In the genomic region with DNA sequence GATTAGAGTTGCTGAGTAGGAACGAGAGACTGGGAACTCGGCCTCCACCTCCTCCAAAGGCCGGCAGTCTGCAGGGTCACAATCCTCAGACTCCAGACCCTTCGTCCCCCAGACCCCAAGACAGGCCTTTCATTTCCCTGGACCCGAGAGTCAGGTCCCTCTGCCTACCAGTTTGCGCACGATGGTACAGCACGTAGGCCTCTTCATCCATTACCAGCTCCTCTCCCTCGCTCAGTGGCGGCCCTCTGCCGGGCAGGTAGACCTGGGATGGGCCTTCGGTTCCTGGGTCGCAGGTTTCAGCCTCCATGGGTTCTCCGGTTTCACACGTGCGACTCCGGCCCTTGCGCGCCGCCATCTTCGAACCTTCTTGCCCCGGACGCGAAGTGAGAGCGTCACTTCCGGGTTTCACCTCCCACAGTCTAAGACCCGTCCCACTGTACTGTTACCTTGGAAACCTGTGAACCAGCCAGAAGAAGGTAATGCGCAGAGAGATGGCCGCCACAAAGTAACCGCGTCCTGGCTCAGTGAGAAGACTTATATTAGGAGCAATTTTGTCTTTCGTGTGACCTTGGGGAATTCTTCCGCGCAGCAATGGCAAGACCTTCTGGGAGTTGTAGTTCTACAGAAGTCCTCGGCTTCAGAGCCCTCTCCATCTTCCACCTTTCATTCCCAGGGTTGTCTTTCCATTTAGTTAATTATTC, we compare ENCODE assay signal across 8 mouse cellular contexts. TPM values are rescaled to one million over a fixed set of nuclear protein-coding genes. Genes with fewer than 3 reads are reported as not detected.
DNase-seq lines count a peak whose midpoint lies in the region; ATAC-seq and TF ChIP-seq lines count a peak whose summit lies in the region.

Gene Grwd1, minus strand, starts transcription at position 518 of the 701 bp plus-strand sequence.

- TF ChIP-seq EP300 in liver, embryonic 14.5 days (IDR thresholded peaks at IDR 0.05; ENCODE audit: low read depth) = no peak
- no peak for TF ChIP-seq EP300 in stomach, postnatal 0 days (optimal IDR thresholded peaks at IDR 0.05)

- H3K27me3 ChIP-seq in forebrain, embryonic 10.5 days (ENCODE audit: poor library complexity, severe bottlenecking) = peaks cover 47% of the 10 kb centered on the region
- peaks cover 44% of the 10 kb centered on the region for H3K27me3 ChIP-seq in heart, embryonic 15.5 days
- peaks cover 45% of the 10 kb centered on the region for H3K27me3 ChIP-seq in liver, embryonic 14.5 days (ENCODE audit: control insufficient read depth, insufficient read depth, low read length)
- H3K27me3 ChIP-seq in neural tube, embryonic 11.5 days (ENCODE audit: control insufficient read depth, insufficient read depth, low read length) = peaks cover 42% of the 10 kb centered on the region
- H3K27me3 ChIP-seq in stomach, postnatal 0 days (ENCODE audit: control insufficient read depth, insufficient read depth, low read length) = peaks cover 9% of the 10 kb centered on the region

- H3K36me3 ChIP-seq in forebrain, embryonic 10.5 days (replicated peaks) = peaks cover 44% of the 10 kb centered on the region
- H3K36me3 ChIP-seq in heart, embryonic 15.5 days = peaks cover 38% of the 10 kb centered on the region
- peaks cover 27% of the 10 kb centered on the region for H3K36me3 ChIP-seq in liver, embryonic 14.5 days (replicated peaks; ENCODE audit: control insufficient read depth, insufficient read depth, low read depth)
- peaks cover 20% of the 10 kb centered on the region for H3K36me3 ChIP-seq in neural tube, embryonic 11.5 days (ENCODE audit: control insufficient read depth, insufficient read depth, low read length)
- peaks cover 19% of the 10 kb centered on the region for H3K36me3 ChIP-seq in stomach, postnatal 0 days (ENCODE audit: control insufficient read depth, insufficient read depth, low read length)

- peaks cover 46% of the 10 kb centered on the region for H3K4me1 ChIP-seq in forebrain, embryonic 10.5 days
- H3K4me1 ChIP-seq in heart, embryonic 15.5 days (replicated peaks) = peaks cover 27% of the 10 kb centered on the region
- peaks cover 0 to 7% of the 10 kb centered on the region in 2 experiments; a peak in 3 of 4 replicates for H3K4me1 ChIP-seq in liver, embryonic 14.5 days (replicated peaks; ENCODE audit: control insufficient read depth in 2 of 2, insufficient read depth in 2 of 2, low read length in 1 of 2)
- peaks cover 6% of the 10 kb centered on the region for H3K4me1 ChIP-seq in neural tube, embryonic 11.5 days (ENCODE audit: control insufficient read depth, insufficient read depth, low read length)
- peaks cover 5% of the 10 kb centered on the region for H3K4me1 ChIP-seq in stomach, postnatal 0 days (replicated peaks; ENCODE audit: control insufficient read depth, insufficient read depth)

- peak within 1 kb of the TSS; percentile 80 for H3K4me2 ChIP-seq in heart, embryonic 15.5 days
- H3K4me2 ChIP-seq in liver, embryonic 14.5 days (ENCODE audit: low read depth) = peak within 1 kb of the TSS; percentile 76
- peak within 1 kb of the TSS; percentile 67 for H3K4me2 ChIP-seq in neural tube, embryonic 11.5 days (ENCODE audit: low read depth)
- peak within 1 kb of the TSS; percentile 83 for H3K4me2 ChIP-seq in stomach, postnatal 0 days (replicated peaks; ENCODE audit: low read depth)

- peak; percentile 75 to 83 for DNase-seq in CD8-positive naive resting alpha-beta T cell, adult 2 months (ENCODE audit: low read depth in 2 of 2, low spot score in 2 of 2)
- DNase-seq in c-Kit-negative CD71-positive TER-119-positive erythroid progenitor cells, embryonic 14.5 days (ENCODE audit: low read depth, low spot score) = peak; percentile 47
- peak; percentile 90 for DNase-seq in forebrain, embryonic 10.5 days (ENCODE audit: extremely low spot score, low spot score)
- peak; percentile 88 to 94 for DNase-seq in kidney, postnatal 25 days
- peak; percentile 71 to 77 (median 75) for DNase-seq in liver, embryonic 14.5 days (ENCODE audit: low read depth in 3 of 3, low spot score in 3 of 3)
- DNase-seq in neural tube, embryonic 11.5 days (ENCODE audit: low spot score) = peak; percentile 91
- peak; percentile 89 for DNase-seq in stomach, postnatal 0 days (ENCODE audit: low spot score)

- peak; percentile 71 for ATAC-seq in heart, embryonic 15.5 days (replicated peaks; ENCODE audit: insufficient number of reproducible peaks, insufficient read depth, low FRiP score, low read depth)
- ATAC-seq in liver, embryonic 14.5 days (ENCODE audit: insufficient read depth) = peak; percentile 81
- peak; percentile 88 for ATAC-seq in neural tube, embryonic 11.5 days (ENCODE audit: insufficient read depth, low FRiP score, low TSS enrichment)
- ATAC-seq in stomach, postnatal 0 days (ENCODE audit: low FRiP score, low TSS enrichment) = peak; percentile 89

- H3K4me3 ChIP-seq in forebrain, embryonic 10.5 days = peak within 1 kb of the TSS; percentile 98
- peak within 1 kb of the TSS; percentile 81 for H3K4me3 ChIP-seq in heart, embryonic 15.5 days
- peak within 1 kb of the TSS; percentile 72 to 77 for H3K4me3 ChIP-seq in liver, embryonic 14.5 days (ENCODE audit: insufficient read depth in 1 of 2, low read depth in 2 of 2, low read length in 2 of 2)
- H3K4me3 ChIP-seq in neural tube, embryonic 11.5 days (ENCODE audit: low read depth, low read length) = peak within 1 kb of the TSS; percentile 89
- H3K4me3 ChIP-seq in stomach, postnatal 0 days (ENCODE audit: low read depth, low read length) = peak within 1 kb of the TSS; percentile 85

- WGBS in forebrain, embryonic 10.5 days = under 1% methylated on average over 35 of the region's 35 CpGs
- under 1% methylated on average over 35 of the region's 35 CpGs for WGBS in heart, embryonic 15.5 days
- WGBS in liver, embryonic 14.5 days (ENCODE audit: insufficient replicate concordance) = under 1% methylated on average over 35 of the region's 35 CpGs
- under 1% methylated on average over 35 of the region's 35 CpGs for whole genome bisulfite sequencing in neural tube, embryonic 11.5 days
- WGBS in stomach, postnatal 0 days = under 1% methylated on average over 35 of the region's 35 CpGs

- H3K27ac ChIP-seq in forebrain, embryonic 10.5 days = peak within 1 kb of the TSS; percentile 88
- peak within 1 kb of the TSS; percentile 66 for H3K27ac ChIP-seq in heart, embryonic 15.5 days
- H3K27ac ChIP-seq in liver, embryonic 14.5 days = no peak within 1 kb of the TSS
- peak within 1 kb of the TSS; percentile 61 for H3K27ac ChIP-seq in neural tube, embryonic 11.5 days (ENCODE audit: low read depth, low read length)
- H3K27ac ChIP-seq in stomach, postnatal 0 days (replicated peaks) = 0 out of 2 replicates have a peak within 1 kb of the TSS, but pooled peaks have one; percentile 26

- TF ChIP-seq CTCF in liver, embryonic 14.5 days (IDR thresholded peaks at IDR 0.05; ENCODE audit: low read depth) = no peak
- TF ChIP-seq CTCF in stomach, postnatal 0 days (IDR thresholded peaks at IDR 0.05; ENCODE audit: low read depth) = peak; percentile 17; the same call in 1 of the 2 replicates

- H3K9ac ChIP-seq in heart, embryonic 15.5 days = peak within 1 kb of the TSS; percentile 78
- H3K9ac ChIP-seq in liver, embryonic 14.5 days (replicated peaks) = peak within 1 kb of the TSS; percentile 50
- peak within 1 kb of the TSS; percentile 62 for H3K9ac ChIP-seq in neural tube, embryonic 11.5 days (ENCODE audit: low read length)
- peak within 1 kb of the TSS; percentile 75 for H3K9ac ChIP-seq in stomach, postnatal 0 days (ENCODE audit: low read length)

- no peaks in the 10 kb centered on the region for H3K9me3 ChIP-seq in forebrain, embryonic 10.5 days
- no peaks in the 10 kb centered on the region for H3K9me3 ChIP-seq in heart, embryonic 15.5 days (replicated peaks)
- H3K9me3 ChIP-seq in liver, embryonic 14.5 days (ENCODE audit: control insufficient read depth, low read length) = no peaks in the 10 kb centered on the region
- no peaks in the 10 kb centered on the region for H3K9me3 ChIP-seq in neural tube, embryonic 11.5 days (ENCODE audit: control insufficient read depth, low read length)
- H3K9me3 ChIP-seq in stomach, postnatal 0 days (ENCODE audit: control insufficient read depth, low read length) = no peaks in the 10 kb centered on the region

RNA-seq across cellular contexts. Expression of gene Grwd1, which starts in this region (rescaled TPM):
- polyA plus RNA-seq in forebrain, embryonic 10.5 days (2016; fragmentation: Nextera tagmentation; extraction: Ambion mirVana) = 132 and 137 TPM in 2 replicates
- 29.1 and 38.8 TPM in 2 replicates for polyA plus RNA-seq in heart, embryonic 15.5 days (2015; fragmentation: Nextera tagmentation; extraction: Ambion mirVana)
- 11.2 and 12.8 TPM in 2 replicates for polyA plus RNA-seq in liver, embryonic 14.5 days (2012; rRNA removed)
- polyA plus RNA-seq in liver, embryonic 14.5 days (2014; fragmentation: Nextera tagmentation; extraction: Ambion mirVana) = 23.0 and 23.7 TPM in 2 replicates
- 69.8 and 76.5 TPM in 2 replicates for polyA plus RNA-seq in neural tube, embryonic 11.5 days (2014; fragmentation: Nextera tagmentation; extraction: Ambion mirVana)
- 25.6 and 25.7 TPM in 2 replicates for polyA plus RNA-seq in stomach, postnatal 0 days (2015; fragmentation: Nextera tagmentation; extraction: Ambion mirVana)
